Comparison of ENCODE assay signal across 8 mouse cellular contexts in the genomic region with DNA sequence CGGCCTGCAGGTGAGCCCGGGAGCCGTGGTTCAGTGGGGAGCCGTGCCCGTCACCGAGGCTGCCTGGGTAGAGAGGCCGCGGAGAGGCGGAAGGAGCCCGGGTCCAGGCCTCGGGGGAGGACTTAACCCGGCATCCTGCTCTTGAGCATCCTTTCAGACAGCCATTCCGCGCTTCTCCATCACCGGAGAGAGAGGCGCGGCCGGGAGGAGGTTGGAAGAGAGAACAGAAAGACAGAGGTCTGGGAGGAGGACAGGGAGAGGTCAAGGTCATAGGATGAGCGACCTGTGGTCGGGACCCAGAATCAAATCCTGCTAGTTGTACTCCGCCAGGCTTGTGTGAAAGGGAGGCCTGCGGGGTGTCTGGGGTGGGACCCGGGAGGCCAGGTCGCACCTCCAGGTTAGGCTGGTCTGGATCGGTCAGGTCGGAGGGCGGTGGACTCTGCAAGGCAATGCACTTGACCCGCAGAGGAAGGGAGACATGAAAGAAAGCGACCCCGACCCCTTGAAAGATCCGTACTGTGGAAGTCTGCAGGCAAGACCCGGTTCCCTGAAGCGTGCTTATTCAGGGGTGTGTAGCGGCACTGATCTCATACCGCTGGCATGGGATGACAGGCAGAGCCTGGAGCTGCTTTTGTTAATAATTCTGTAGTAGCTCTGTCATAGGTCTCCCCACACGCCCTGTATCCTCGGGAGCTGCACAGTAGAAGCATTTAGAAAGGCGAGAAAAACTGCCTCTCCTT. TPM values are rescaled to one million over a fixed set of nuclear protein-coding genes. Genes with fewer than 3 reads are reported as not detected.
DNase-seq lines count a peak whose midpoint lies in the region; ATAC-seq and TF ChIP-seq lines count a peak whose summit lies in the region.

No protein-coding gene starts in this region.

- ATAC-seq in heart, embryonic 15.5 days (replicated peaks; ENCODE audit: insufficient number of reproducible peaks, insufficient read depth, low FRiP score, low read depth): peak; percentile 8; the same call in 1 of the 2 replicates
- ATAC-seq in G1E (ENCODE audit: extremely low read depth, insufficient number of reproducible peaks, low FRiP score, poor library complexity, severe bottlenecking): no peak
- peak; percentile 3 for ATAC-seq in forebrain, embryonic 15.5 days (replicated peaks)
- peak; percentile 42 for ATAC-seq in liver, embryonic 12.5 days

- peak overlapping the region; percentile 86 for H3K4me2 ChIP-seq in heart, embryonic 15.5 days
- peak overlapping the region; percentile 95 for H3K4me2 ChIP-seq in forebrain, embryonic 15.5 days (replicated peaks)
- H3K4me2 ChIP-seq in liver, embryonic 12.5 days: peak overlapping the region; percentile 90

- peaks cover 4% of the 10 kb centered on the region for H3K36me3 ChIP-seq in heart, embryonic 15.5 days
- H3K36me3 ChIP-seq in G1E (replicated peaks): peaks cover 38% of the 10 kb centered on the region
- peaks cover 6% of the 10 kb centered on the region; the same call in 1 of the 2 replicates for H3K36me3 ChIP-seq in forebrain, embryonic 15.5 days
- peaks cover 14% of the 10 kb centered on the region for H3K36me3 ChIP-seq in liver, embryonic 12.5 days

- peak overlapping the region; percentile 97 for H3K9ac ChIP-seq in heart, embryonic 15.5 days
- peak overlapping the region; percentile 97 for H3K9ac ChIP-seq in forebrain, embryonic 15.5 days (replicated peaks)
- peak overlapping the region; percentile 86 for H3K9ac ChIP-seq in liver, embryonic 12.5 days

- no peaks in the 10 kb centered on the region for H3K9me3 ChIP-seq in heart, embryonic 15.5 days (replicated peaks)
- no peaks in the 10 kb centered on the region for H3K9me3 ChIP-seq in G1E (replicated peaks)
- no peaks in the 10 kb centered on the region for H3K9me3 ChIP-seq in forebrain, embryonic 15.5 days
- no peaks in the 10 kb centered on the region for H3K9me3 ChIP-seq in liver, embryonic 12.5 days (replicated peaks)

- H3K4me1 ChIP-seq in heart, embryonic 15.5 days (replicated peaks): peaks cover 49% of the 10 kb centered on the region
- H3K4me1 ChIP-seq in G1E (ENCODE audit: insufficient read depth, low read depth, low read length): peaks cover 43% of the 10 kb centered on the region
- peaks cover 47% of the 10 kb centered on the region for H3K4me1 ChIP-seq in forebrain, embryonic 15.5 days
- peaks cover 46% of the 10 kb centered on the region for H3K4me1 ChIP-seq in liver, embryonic 12.5 days

- H3K4me3 ChIP-seq in heart, embryonic 15.5 days: peak overlapping the region; percentile 92
- H3K4me3 ChIP-seq in G1E (ENCODE audit: low read depth, low read length): peak overlapping the region; percentile 88
- H3K4me3 ChIP-seq in forebrain, embryonic 15.5 days: peak overlapping the region; percentile 92
- peak overlapping the region; percentile 84 for H3K4me3 ChIP-seq in liver, embryonic 12.5 days

- H3K27ac ChIP-seq in heart, embryonic 15.5 days: peak overlapping the region; percentile 91
- H3K27ac ChIP-seq in forebrain, embryonic 15.5 days (replicated peaks): peak overlapping the region; percentile 87
- peak overlapping the region; percentile 81 for H3K27ac ChIP-seq in liver, embryonic 12.5 days

- WGBS in heart, embryonic 15.5 days: under 1% methylated on average over 38 of the region's 38 CpGs
- 1% methylated on average over 38 of the region's 38 CpGs for WGBS in forebrain, embryonic 15.5 days
- 1% methylated on average over 38 of the region's 38 CpGs for WGBS in liver, embryonic 12.5 days (ENCODE audit: insufficient replicate concordance)

- no peak for TF ChIP-seq CTCF in G1E (IDR thresholded peaks at IDR 0.05; ENCODE audit: low read depth, low read length)

- peaks cover 2% of the 10 kb centered on the region; the same call in 1 of the 2 replicates for H3K27me3 ChIP-seq in heart, embryonic 15.5 days
- peaks cover 16% of the 10 kb centered on the region for H3K27me3 ChIP-seq in G1E (ENCODE audit: insufficient read depth, low read length)
- no peaks in the 10 kb centered on the region for H3K27me3 ChIP-seq in forebrain, embryonic 15.5 days
- peaks cover 19% of the 10 kb centered on the region for H3K27me3 ChIP-seq in liver, embryonic 12.5 days (replicated peaks)

- DNase-seq in heart, adult 9 months (ENCODE audit: low spot score in 2 of 2): no peak
- DNase-seq in G1E (ENCODE audit: low spot score): peak; percentile 23
- no peak for DNase-seq in ovary, postnatal 36 days (ENCODE audit: low spot score)
- no peak for DNase-seq in urinary bladder, postnatal 4 days (ENCODE audit: low spot score in 2 of 2)
- DNase-seq in cerebellum, adult 11 months: no peak

RNA-seq across cellular contexts. Expression of gene Sdhb, which starts 0.6 kb away (rescaled TPM):
- polyA plus RNA-seq in heart, embryonic 15.5 days (2015; fragmentation: Nextera tagmentation; extraction: Ambion mirVana): 812 and 965 TPM in 2 replicates
- total RNA-seq in G1E (2014; fragmentation: Nextera tagmentation): 51.2 and 51.7 TPM in 2 replicates
- 100 and 103 TPM in 2 replicates for total RNA-seq in G1E (2017)
- polyA plus RNA-seq in G1E (2012): 105 and 142 TPM in 2 replicates
- polyA plus RNA-seq in forebrain, embryonic 15.5 days (2015; fragmentation: Nextera tagmentation; extraction: Ambion mirVana): 428 and 441 TPM in 2 replicates
- 241 and 248 TPM in 2 replicates for polyA plus RNA-seq in liver, embryonic 12.5 days (2016; fragmentation: Nextera tagmentation; extraction: Ambion mirVana)

RNA-seq across cellular contexts. Expression of gene Atp13a2, which starts 25.0 kb away (rescaled TPM):
- 23.4 and 38.8 TPM in 2 replicates for polyA plus RNA-seq in heart, embryonic 15.5 days (2015; fragmentation: Nextera tagmentation; extraction: Ambion mirVana)
- total RNA-seq in G1E (2014; fragmentation: Nextera tagmentation) (22.3 and 34.0 TPM in 2 replicates), G1E (2017) (21.4 and 26.6 TPM in 2 replicates)
- polyA plus RNA-seq in G1E (2012): 67.7 and 124 TPM in 2 replicates
- polyA plus RNA-seq in forebrain, embryonic 15.5 days (2015; fragmentation: Nextera tagmentation; extraction: Ambion mirVana): 123 and 127 TPM in 2 replicates
- polyA plus RNA-seq in liver, embryonic 12.5 days (2016; fragmentation: Nextera tagmentation; extraction: Ambion mirVana): 30.8 and 31.4 TPM in 2 replicates

RNA-seq across cellular contexts. Expression of gene Mfap2, which starts 48.6 kb away (rescaled TPM):
- polyA plus RNA-seq in heart, embryonic 15.5 days (2015; fragmentation: Nextera tagmentation; extraction: Ambion mirVana): 237 and 341 TPM in 2 replicates
- not detected in 2 replicates for total RNA-seq in G1E (2014; fragmentation: Nextera tagmentation)
- total RNA-seq in G1E (2017): not detected in 2 replicates
- not detected in 2 replicates for polyA plus RNA-seq in G1E (2012)
- 215 and 229 TPM in 2 replicates for polyA plus RNA-seq in forebrain, embryonic 15.5 days (2015; fragmentation: Nextera tagmentation; extraction: Ambion mirVana)
- 40.7 and 46.7 TPM in 2 replicates for polyA plus RNA-seq in liver, embryonic 12.5 days (2016; fragmentation: Nextera tagmentation; extraction: Ambion mirVana)

RNA-seq across cellular contexts. Expression of gene Padi2, which starts 55.5 kb away (rescaled TPM):
- polyA plus RNA-seq in heart, embryonic 15.5 days (2015; fragmentation: Nextera tagmentation; extraction: Ambion mirVana): 1.2 and 3.1 TPM in 2 replicates
- total RNA-seq in G1E (2014; fragmentation: Nextera tagmentation): 0.34 TPM in 1 of 2 replicates, not detected in the other
- 0.46 and 0.82 TPM in 2 replicates for total RNA-seq in G1E (2017)
- polyA plus RNA-seq in G1E (2012): 0.11 and 0.21 TPM in 2 replicates
- 0.34 and 0.90 TPM in 2 replicates for polyA plus RNA-seq in forebrain, embryonic 15.5 days (2015; fragmentation: Nextera tagmentation; extraction: Ambion mirVana)
- 2.5 and 3.7 TPM in 2 replicates for polyA plus RNA-seq in liver, embryonic 12.5 days (2016; fragmentation: Nextera tagmentation; extraction: Ambion mirVana)

Comparison
In these comparisons a context has a peak if more than half of its experiments do, and no peak if none do; other contexts are left out.
1. RNA of gene Mfap2, which starts 48.6 kb away (polyA plus RNA-seq): 237 to 341 TPM in heart, embryonic 15.5 days, 215 to 229 TPM in forebrain, embryonic 15.5 days and 40.7 to 46.7 TPM in liver, embryonic 12.5 days; not detected in G1E; every median in the first group is over 10 times any median in the second.
2. Peak in every context shown above with its lines, with median percentiles within 50 percentile points of each other: H3K27ac ChIP-seq, H3K4me2 ChIP-seq, H3K4me3 ChIP-seq and H3K9ac ChIP-seq.